Mouse (Mus musculus) limb, embryonic 14.5 days (tissue): ENCODE measurements around the gene Cpsf4l. TPM values are rescaled to one million over a fixed set of nuclear protein-coding genes. Genes with fewer than 3 reads are reported as not detected.

Source experiments
- ATAC-seq: fragments of 200-750 bp; cut with Nextera tagmentation; 2 replicates; pipeline ENCODE4 v1.8.0; 2017; ENCODE audit warnings: low read depth, moderate number of reproducible peaks, moderate TSS enrichment; ENCODE audit not compliant: low FRiP score
- DNase-seq: peaks from one replicate; pipeline ENCODE4 v3.0.0-alpha.2; 2015; ENCODE audit warnings: low spot score
- H3K27ac ChIP-seq: fragments of 300-500 bp; sonication (generic); replicated peaks from 2 replicates; pipeline ENCODE4 v1.5.1; 2014; ENCODE audit warnings: low read depth, mild to moderate bottlenecking, low read length, moderate library complexity, mixed read lengths
- H3K27me3 ChIP-seq: fragments of 300-500 bp; sonication (generic); 2 replicates; pipeline ENCODE4 v1.6.1; 2014; ENCODE audit warnings: low read length, mixed read lengths; ENCODE audit not compliant: control insufficient read depth, insufficient read depth
- H3K36me3 ChIP-seq: fragments of 300-500 bp; sonication (generic); 2 replicates; pipeline ENCODE4 v1.6.1; 2014; ENCODE audit warnings: mild to moderate bottlenecking, low read length, moderate library complexity, mixed read lengths; ENCODE audit not compliant: control insufficient read depth, insufficient read depth
- H3K4me1 ChIP-seq: fragments of 300-500 bp; sonication (generic); 2 replicates; pipeline ENCODE4 v1.6.1; 2014; ENCODE audit warnings: antibody characterized with exemption, low read length, mixed read lengths; ENCODE audit not compliant: control insufficient read depth, insufficient read depth
- H3K4me2 ChIP-seq: fragments of 300-500 bp; sonication (generic); replicated peaks from 2 replicates; pipeline ENCODE4 v1.6.1; 2014; ENCODE audit warnings: low read depth, mild to moderate bottlenecking, low read length, moderate library complexity; ENCODE audit not compliant: severe bottlenecking
- H3K4me3 ChIP-seq: fragments of 300-500 bp; sonication (generic); replicated peaks from 2 replicates; pipeline ENCODE4 v1.5.1; 2014; ENCODE audit warnings: low read length
- H3K9ac ChIP-seq: fragments of 300-500 bp; sonication (generic); 2 replicates; pipeline ENCODE4 v1.6.1; 2014; ENCODE audit warnings: mild to moderate bottlenecking, low read depth, low read length, moderate library complexity; ENCODE audit not compliant: severe bottlenecking
- H3K9me3 ChIP-seq: fragments of 300-500 bp; sonication (generic); 2 replicates; pipeline ENCODE4 v1.6.1; 2016; ENCODE audit warnings: low read length; ENCODE audit not compliant: control insufficient read depth
- POLR2A ChIP-seq: fragments of 200-500 bp; IDR thresholded peaks from 2 replicates; pipeline ENCODE4 v1.8.0; 2012; ENCODE audit warnings: inconsistent platforms, mild to moderate bottlenecking, moderate library complexity, borderline replicate concordance; ENCODE audit not compliant: insufficient read depth, insufficient read length; ENCODE audit errors: extremely low read depth
- WGBS: fragments of 180-500 bp; shearing (Covaris S2); extraction: QIAGEN DNeasy Blood & Tissue Kit; methylation state at CpG from one replicate; pipeline ENCODE4 v1.1.7; 2014; 5-methylcytosine and 5-hydroxymethylcytosine counted together
- polyA plus RNA-seq, 2 experiments: library from polyadenylated mRNA; depleted of rRNA in 1 of 2; stranded (reverse) in 1 of 2; unstranded in 1 of 2; fragments of >200 nt; fragmentation: Nextera tagmentation in 1 of 2; extraction: Ambion mirVana in 1 of 2; gene quantifications; 2 replicates each; pipeline versions ENCODE4 v1.2.1 to v1.2.3; 2012 to 2014

Cpsf4l gene
- polyA plus RNA-seq, 2 experiments, result 0.88 to 1.2 TPM

- Histone ChIP-seq H3K4me1 (peaks cover 23% of the 10 kb centered on the region), H3K36me3 (peaks cover 55% of the 10 kb centered on the region), H3K4me3 (no peak overlapping the region), H3K27ac (no peak overlapping the region), H3K27me3 (no peaks in the 10 kb centered on the region), H3K4me2 (no peak overlapping the region), H3K9ac (no peak overlapping the region), H3K9me3 (no peaks in the 10 kb centered on the region)
- ATAC-seq, result no peak
- 46% methylated on average over 8 of the region's 8 CpGs for WGBS
- no peak for DNase-seq
- TF ChIP-seq POLR2A, result no peak
These were observed 57.9 kb downstream of the Cpsf4l start for GRCm38 (mm10) chr11:113651907-113652273.

- Histone ChIP-seq H3K9ac (no peak overlapping the region), H3K27ac (no peak overlapping the region), H3K27me3 (no peaks in the 10 kb centered on the region), H3K36me3 (peaks cover 50% of the 10 kb centered on the region), H3K9me3 (no peaks in the 10 kb centered on the region), H3K4me1 (peaks cover 23% of the 10 kb centered on the region), H3K4me3 (no peak overlapping the region), H3K4me2 (peak overlapping the region; percentile 23; the same call in 1 of the 2 replicates)
- WGBS, result 43% methylated on average over 20 of the region's 22 CpGs
- no peak for TF ChIP-seq POLR2A
- ATAC-seq, result no peak
- DNase-seq, result no peak
These were observed 58.5 kb downstream of the Cpsf4l start for GRCm38 (mm10) chr11:113651206-113651906.

DNA sequence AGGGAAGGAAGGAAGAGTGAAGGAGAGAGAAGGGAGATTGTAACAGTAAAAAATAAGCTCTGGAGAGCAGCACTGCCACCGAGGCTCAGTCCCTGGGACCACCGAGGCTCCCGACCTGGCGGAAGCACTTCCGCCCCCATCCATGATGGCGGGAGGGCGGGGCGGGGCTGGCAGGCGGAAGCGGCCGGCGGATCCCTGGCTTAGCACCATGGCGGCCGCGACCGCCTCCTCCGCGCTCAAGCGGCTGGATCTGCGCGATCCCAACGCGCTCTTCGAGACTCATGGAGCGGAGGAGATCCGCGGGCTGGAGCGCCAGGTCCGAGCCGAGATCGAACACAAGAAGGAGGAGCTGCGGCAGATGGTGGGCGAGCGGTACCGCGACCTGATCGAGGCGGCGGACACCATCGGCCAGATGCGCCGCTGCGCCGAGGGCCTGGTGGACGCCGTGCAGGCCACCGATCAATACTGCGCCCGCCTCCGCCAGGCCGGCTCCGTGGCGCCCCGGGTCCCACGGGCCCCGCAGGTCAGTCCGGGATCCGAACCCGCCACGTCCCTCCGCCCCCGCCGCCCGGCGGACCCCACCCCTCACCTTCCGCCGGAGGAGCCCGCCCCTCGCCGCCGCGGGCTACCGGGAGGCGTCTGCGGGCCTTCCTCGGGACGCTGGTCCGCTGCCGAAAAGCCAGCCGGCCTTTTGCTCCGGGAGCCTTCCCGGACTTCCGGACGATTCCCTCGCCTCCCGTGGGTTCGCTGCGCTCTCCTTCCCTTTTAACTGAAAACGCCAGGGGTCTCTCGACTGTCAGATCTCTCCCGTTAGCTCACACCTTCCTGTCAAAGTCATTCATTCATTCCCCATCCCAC lies 60.2 kb downstream of the Cpsf4l start, which contains the start of gene Slc39a11:
Gene Slc39a11, minus strand, starts transcription at position 727 of the 858 bp plus-strand sequence.
- H3K9me3 ChIP-seq, result peaks cover 5% of the 10 kb centered on the region
- H3K27ac ChIP-seq, result peak within 1 kb of the TSS; percentile 89
- peaks cover 32% of the 10 kb centered on the region for H3K36me3 ChIP-seq
- ATAC-seq, result peak; percentile 82
- H3K4me3 ChIP-seq, result peak within 1 kb of the TSS; percentile 96
- peak; percentile 75 for DNase-seq
- H3K4me2 ChIP-seq, result peak within 1 kb of the TSS; percentile 72
- TF ChIP-seq POLR2A, result peak; percentile 73; the same call in 1 of the 2 replicates
- peaks cover 23% of the 10 kb centered on the region for H3K4me1 ChIP-seq
- H3K9ac ChIP-seq, result peak within 1 kb of the TSS; percentile 95
- WGBS, result 1% methylated on average over 59 of the region's 91 CpGs
- H3K27me3 ChIP-seq, result no peaks in the 10 kb centered on the region

- H3K4me2 ChIP-seq, result peak within 1 kb of the TSS; percentile 72
- DNase-seq, result no peak
- 41% methylated on average over 26 of the region's 26 CpGs for WGBS
- peak within 1 kb of the TSS; percentile 89 for H3K27ac ChIP-seq
- H3K4me3 ChIP-seq, result peak within 1 kb of the TSS; percentile 96
- H3K4me1 ChIP-seq, result peaks cover 18% of the 10 kb centered on the region
- peak within 1 kb of the TSS; percentile 95 for H3K9ac ChIP-seq
- peaks cover 5% of the 10 kb centered on the region for H3K9me3 ChIP-seq
- no peak for TF ChIP-seq POLR2A
- H3K27me3 ChIP-seq, result no peaks in the 10 kb centered on the region
- no peak for ATAC-seq
- peaks cover 24% of the 10 kb centered on the region for H3K36me3 ChIP-seq
These were observed 61.0 kb downstream of the Cpsf4l start, which contains the start of gene Cog1 for GRCm38 (mm10) chr11:113648690-113649352. TSS of gene Cog1 (plus strand) at chr11:113649169.

Other genes with a start within 250 kb of the Cpsf4l start
- gene Sstr2, start 90.7 kb downstream of the Cpsf4l start, polyA plus RNA-seq (2012; rRNA removed), result 1.1 and 1.6 TPM in 2 replicates
- 0.91 and 1.5 TPM in 2 replicates for gene Sstr2, start 90.7 kb downstream of the Cpsf4l start, polyA plus RNA-seq (2014; fragmentation: Nextera tagmentation; extraction: Ambion mirVana)
- gene Cog1, start 60.8 kb downstream of the Cpsf4l start, polyA plus RNA-seq (2012; rRNA removed), result 38.8 and 42.6 TPM in 2 replicates
- gene Cog1, start 60.8 kb downstream of the Cpsf4l start, polyA plus RNA-seq (2014; fragmentation: Nextera tagmentation; extraction: Ambion mirVana), result 26.7 and 30.9 TPM in 2 replicates
- gene Slc39a11, start 59.9 kb downstream of the Cpsf4l start, polyA plus RNA-seq (2012; rRNA removed), result 17.2 and 21.3 TPM in 2 replicates
- gene Slc39a11, start 59.9 kb downstream of the Cpsf4l start, polyA plus RNA-seq (2014; fragmentation: Nextera tagmentation; extraction: Ambion mirVana), result 24.5 and 26.9 TPM in 2 replicates
- 30.3 and 34.5 TPM in 2 replicates for gene Fam104a, start 25.9 kb downstream of the Cpsf4l start, polyA plus RNA-seq (2012; rRNA removed)
- gene Fam104a, start 25.9 kb downstream of the Cpsf4l start, polyA plus RNA-seq (2014; fragmentation: Nextera tagmentation; extraction: Ambion mirVana), result 50.2 and 52.6 TPM in 2 replicates
- 26.8 and 27.5 TPM in 2 replicates for gene D11Wsu47e, start 25.6 kb downstream of the Cpsf4l start, polyA plus RNA-seq (2012; rRNA removed)
- 20.9 and 29.5 TPM in 2 replicates for gene D11Wsu47e, start 25.6 kb downstream of the Cpsf4l start, polyA plus RNA-seq (2014; fragmentation: Nextera tagmentation; extraction: Ambion mirVana)
- gene Cdc42ep4, start 41.9 kb upstream of the Cpsf4l start, polyA plus RNA-seq (2012; rRNA removed), result 47.3 and 61.4 TPM in 2 replicates
- gene Cdc42ep4, start 41.9 kb upstream of the Cpsf4l start, polyA plus RNA-seq (2014; fragmentation: Nextera tagmentation; extraction: Ambion mirVana), result 49.6 and 57.3 TPM in 2 replicates